Mouse (Mus musculus) midbrain, embryonic 16.5 days (tissue): Measurements from ENCODE around the gene Fbn1. TPM values are rescaled to one million over a fixed set of nuclear protein-coding genes. Genes with fewer than 3 reads are reported as not detected.

ENCODE experiments used
- ATAC-seq: fragments of 200-750 bp; cut with Nextera tagmentation; 2 replicates; pipeline ENCODE4 v1.8.0; 2017; ENCODE audit warnings: moderate TSS enrichment
- H3K27ac ChIP-seq: fragments of 300-500 bp; sonication (generic); 2 replicates; pipeline ENCODE4 v1.5.1; 2014; ENCODE audit warnings: mild to moderate bottlenecking, low read length, mixed read lengths
- H3K27me3 ChIP-seq: fragments of 300-500 bp; sonication (generic); 2 replicates; pipeline ENCODE4 v1.6.1; 2014; ENCODE audit warnings: low read depth, low read length, mixed read lengths; ENCODE audit not compliant: control insufficient read depth, insufficient read depth
- H3K36me3 ChIP-seq: fragments of 300-500 bp; sonication (generic); 2 replicates; pipeline ENCODE4 v1.6.1; 2014; ENCODE audit warnings: mild to moderate bottlenecking, low read length, moderate library complexity, mixed read lengths; ENCODE audit not compliant: control insufficient read depth, insufficient read depth
- H3K4me1 ChIP-seq: fragments of 300-500 bp; sonication (generic); 2 replicates; pipeline ENCODE4 v1.6.1; 2014; ENCODE audit warnings: mild to moderate bottlenecking, low read length, mixed read lengths; ENCODE audit not compliant: control insufficient read depth, insufficient read depth
- H3K4me2 ChIP-seq: fragments of 300-500 bp; sonication (generic); 2 replicates; pipeline ENCODE4 v1.6.1; 2014; ENCODE audit warnings: mild to moderate bottlenecking, low read length, mixed read lengths
- H3K4me3 ChIP-seq: fragments of 300-500 bp; sonication (generic); 2 replicates; pipeline ENCODE4 v1.5.1; 2014; ENCODE audit warnings: low read depth, mild to moderate bottlenecking, low read length, moderate library complexity, mixed read lengths
- H3K9ac ChIP-seq: fragments of 300-500 bp; sonication (generic); 2 replicates; pipeline ENCODE4 v1.6.1; 2014; ENCODE audit warnings: low read depth, low read length, mixed read lengths
- H3K9me3 ChIP-seq: fragments of 300-500 bp; sonication (generic); replicated peaks from 2 replicates; pipeline ENCODE4 v1.6.1; 2014; ENCODE audit warnings: mild to moderate bottlenecking, low read length, mixed read lengths; ENCODE audit not compliant: control insufficient read depth, poor library complexity, severe bottlenecking
- WGBS: fragments of 180-500 bp; shearing (Covaris S2); extraction: QIAGEN DNeasy Blood & Tissue Kit; methylation state at CpG from one replicate; pipeline ENCODE4 v1.1.7; 2014; 5-methylcytosine and 5-hydroxymethylcytosine counted together
- polyA plus RNA-seq: library from polyadenylated mRNA; unstranded; fragments of >200 nt; fragmentation: Nextera tagmentation; extraction: Ambion mirVana; gene quantifications from 2 replicates; pipeline ENCODE4 v1.2.1, GENCODE M21; 2015

The Fbn1 gene
- polyA plus RNA-seq, 1 experiment from 2014 or later = 1.8 TPM

- H3K4me1 ChIP-seq = no peaks in the 10 kb centered on the region
- H3K4me2 ChIP-seq = no peak overlapping the region
- 0 out of 2 replicates have a peak, but pooled peaks cover 5% of the 10 kb centered on the region for H3K36me3 ChIP-seq
- H3K4me3 ChIP-seq = no peak overlapping the region
- ATAC-seq = no peak
- no peak overlapping the region for H3K27ac ChIP-seq
- H3K9ac ChIP-seq = no peak overlapping the region
- H3K9me3 ChIP-seq = no peaks in the 10 kb centered on the region
- no peaks in the 10 kb centered on the region for H3K27me3 ChIP-seq
- WGBS = 71% methylated on average over 11 of the region's 11 CpGs
Measured at GRCm38 (mm10) chr2:125355216-125355971, 152.4 kb downstream of the Fbn1 start.

DNA sequence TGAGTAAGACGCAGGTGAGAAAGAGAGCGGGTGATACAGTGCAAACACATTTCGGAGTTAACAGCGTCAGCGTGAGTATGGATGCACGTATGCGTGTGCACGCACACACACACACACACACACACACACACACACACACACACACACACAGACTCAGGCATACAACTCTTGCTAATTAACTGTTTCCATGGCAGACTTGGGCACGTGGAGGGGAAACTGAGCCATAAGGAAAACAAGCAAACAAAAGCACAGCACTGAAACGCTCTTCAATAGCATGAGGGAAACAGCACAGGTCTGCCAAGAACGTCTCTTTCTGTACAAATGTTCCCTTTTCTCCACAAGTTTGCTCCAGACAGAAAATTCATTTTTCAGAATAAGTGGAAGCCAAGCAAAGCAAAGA is 153.2 kb downstream of the Fbn1 start:
- Histone ChIP-seq H3K27ac (no peak overlapping the region), H3K9me3 (no peaks in the 10 kb centered on the region), H3K4me1 (no peaks in the 10 kb centered on the region), H3K9ac (no peak overlapping the region), H3K4me2 (no peak overlapping the region), H3K27me3 (no peaks in the 10 kb centered on the region), H3K4me3 (no peak overlapping the region), H3K36me3 (0 out of 2 replicates have a peak, but pooled peaks cover 2% of the 10 kb centered on the region)
- ATAC-seq = no peak
- 77% methylated on average over 11 of the region's 11 CpGs for WGBS

- no peak overlapping the region for H3K27ac ChIP-seq
- H3K4me3 ChIP-seq = no peak overlapping the region
- H3K4me2 ChIP-seq = no peak overlapping the region
- H3K27me3 ChIP-seq = no peaks in the 10 kb centered on the region
- WGBS = 94% methylated on average over 5 of the region's 5 CpGs
- H3K9ac ChIP-seq = no peak overlapping the region
- no peaks in the 10 kb centered on the region for H3K4me1 ChIP-seq
- H3K9me3 ChIP-seq = no peaks in the 10 kb centered on the region
- 0 out of 2 replicates have a peak, but pooled peaks cover 2% of the 10 kb centered on the region for H3K36me3 ChIP-seq
- ATAC-seq = no peak
Measured at GRCm38 (mm10) chr2:125349144-125349543, 158.6 kb downstream of the Fbn1 start.

GRCm38 (mm10) chr2:125342181-125342950 is 165.4 kb downstream of the Fbn1 start:
- 94% methylated on average over 21 of the region's 21 CpGs for WGBS
- no peak overlapping the region for H3K4me3 ChIP-seq
- H3K9me3 ChIP-seq = no peaks in the 10 kb centered on the region
- H3K4me1 ChIP-seq = no peaks in the 10 kb centered on the region
- no peak overlapping the region for H3K9ac ChIP-seq
- no peak overlapping the region for H3K27ac ChIP-seq
- no peak overlapping the region for H3K4me2 ChIP-seq
- no peaks in the 10 kb centered on the region for H3K27me3 ChIP-seq
- H3K36me3 ChIP-seq = peaks cover 15% of the 10 kb centered on the region
- ATAC-seq = no peak

DNA sequence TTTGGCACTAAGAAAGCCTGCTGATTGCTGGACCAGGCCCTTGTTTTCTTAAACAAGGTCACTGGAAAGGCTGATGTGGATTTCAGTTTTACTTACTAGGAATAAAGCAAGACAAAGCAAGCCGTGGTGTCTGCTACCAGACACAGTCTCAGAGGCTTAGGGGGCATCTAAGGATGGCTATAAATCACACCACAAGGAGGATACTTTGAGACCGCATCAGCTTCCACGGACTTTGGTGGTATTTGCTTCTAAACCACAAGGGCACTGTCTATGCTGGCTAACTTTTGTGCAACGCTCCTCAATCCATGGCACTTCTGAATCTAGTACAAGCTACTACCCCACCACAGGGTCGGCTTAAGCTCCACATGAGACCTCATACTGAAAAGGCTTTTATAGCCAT is 167.4 kb downstream of the Fbn1 start:
- Histone ChIP-seq H3K4me3 (no peak overlapping the region), H3K27ac (no peak overlapping the region), H3K9me3 (no peaks in the 10 kb centered on the region), H3K4me1 (no peaks in the 10 kb centered on the region), H3K9ac (no peak overlapping the region), H3K4me2 (no peak overlapping the region), H3K27me3 (no peaks in the 10 kb centered on the region), H3K36me3 (peaks cover 17% of the 10 kb centered on the region)
- WGBS = 85% methylated on average over 5 of the region's 5 CpGs
- no peak for ATAC-seq

- Histone ChIP-seq H3K4me3 (no peak overlapping the region), H3K9ac (no peak overlapping the region), H3K36me3 (peaks cover 4% of the 10 kb centered on the region), H3K27me3 (no peaks in the 10 kb centered on the region), H3K4me1 (no peaks in the 10 kb centered on the region), H3K4me2 (no peak overlapping the region), H3K27ac (no peak overlapping the region), H3K9me3 (no peaks in the 10 kb centered on the region)
- WGBS = 96% methylated on average over 3 of the region's 3 CpGs
- no peak for ATAC-seq
Measured at GRCm38 (mm10) chr2:125337239-125337638, 170.6 kb downstream of the Fbn1 start.

GRCm38 (mm10) chr2:125335206-125335605 is 172.6 kb downstream of the Fbn1 start:
- peaks cover 8% of the 10 kb centered on the region for H3K36me3 ChIP-seq
- no peak for ATAC-seq
- H3K4me3 ChIP-seq = no peak overlapping the region
- H3K27ac ChIP-seq = no peak overlapping the region
- no peaks in the 10 kb centered on the region for H3K9me3 ChIP-seq
- H3K4me2 ChIP-seq = no peak overlapping the region
- no peaks in the 10 kb centered on the region for H3K27me3 ChIP-seq
- 94% methylated on average over 11 of the region's 11 CpGs for WGBS
- H3K9ac ChIP-seq = no peak overlapping the region
- H3K4me1 ChIP-seq = no peaks in the 10 kb centered on the region

- H3K9ac ChIP-seq = no peak overlapping the region
- WGBS = 73% methylated on average over 4 of the region's 4 CpGs
- no peaks in the 10 kb centered on the region for H3K27me3 ChIP-seq
- no peak overlapping the region for H3K4me2 ChIP-seq
- peaks cover 8% of the 10 kb centered on the region for H3K36me3 ChIP-seq
- ATAC-seq = no peak
- no peaks in the 10 kb centered on the region for H3K4me1 ChIP-seq
- H3K4me3 ChIP-seq = no peak overlapping the region
- no peaks in the 10 kb centered on the region for H3K9me3 ChIP-seq
- H3K27ac ChIP-seq = no peak overlapping the region
Measured at GRCm38 (mm10) chr2:125334163-125334562, 173.6 kb downstream of the Fbn1 start.

DNA sequence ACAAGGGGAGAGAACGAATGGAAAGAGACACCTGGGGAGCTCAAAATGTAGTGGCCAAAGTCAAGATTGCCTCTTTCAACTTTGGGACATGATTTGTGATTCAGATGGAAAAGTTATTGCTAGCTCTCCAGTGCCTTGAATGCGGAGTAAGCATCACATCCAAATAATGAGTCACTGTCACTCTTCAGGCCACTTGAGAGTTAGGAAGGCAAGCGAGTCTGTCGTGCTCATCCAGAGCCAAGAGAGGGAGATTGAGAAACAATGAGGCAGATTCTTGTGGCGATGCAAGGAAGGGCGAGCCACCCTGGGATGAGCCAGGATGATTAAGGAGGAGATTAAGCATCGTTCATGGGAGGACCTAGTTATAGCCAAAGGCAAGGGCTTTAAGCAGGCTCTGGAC is 176.2 kb downstream of the Fbn1 start:
- H3K27me3 ChIP-seq = no peaks in the 10 kb centered on the region

More for the DNA sequence above, 176.2 kb downstream of the Fbn1 start:
- H3K36me3 ChIP-seq = peaks cover 4% of the 10 kb centered on the region; the same call in 1 of the 2 replicates
- H3K9me3 ChIP-seq = no peaks in the 10 kb centered on the region
- 84% methylated on average over 7 of the region's 7 CpGs for WGBS
- ATAC-seq = no peak
- no peak overlapping the region for H3K27ac ChIP-seq
- H3K4me3 ChIP-seq = no peak overlapping the region
- H3K9ac ChIP-seq = no peak overlapping the region
- no peaks in the 10 kb centered on the region for H3K4me1 ChIP-seq
- H3K4me2 ChIP-seq = no peak overlapping the region
